Mouse (Mus musculus) kidney, adult 18-20 months (tissue): ENCODE measurements around the gene Gm20662.

Experiments
- DNase-seq: peaks from one replicate; pipeline ENCODE4 v3.0.0; 2021

Gene Gm20662

GRCm38 (mm10) chr9:107996049-107996448, at the start of gene Gm20662:
Gm20662 (plus strand) TSS chr9:107996349.
- DNase-seq, result no peak

- DNase-seq, result no peak
These were observed 48.6 kb upstream of the Gm20662 start for GRCm38 (mm10) chr9:107947241-107948194.

- DNase-seq, result no peak
These were observed 46.8 kb upstream of the Gm20662 start for GRCm38 (mm10) chr9:107949184-107949921.

DNA sequence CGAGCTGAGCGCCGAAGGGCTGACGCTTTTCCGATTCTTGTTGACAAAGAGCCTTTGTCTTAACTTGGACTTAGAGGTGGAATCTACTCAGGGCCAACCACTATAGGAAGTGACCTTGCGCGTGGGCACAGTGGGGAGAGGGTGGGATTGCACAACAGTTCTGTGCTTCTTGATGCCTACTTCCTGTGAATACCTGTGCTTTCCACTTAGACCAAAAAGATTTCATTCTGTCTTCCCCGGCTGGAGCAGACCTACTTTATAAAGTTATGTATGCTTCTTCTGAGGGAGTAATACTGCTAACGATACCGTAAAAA, 46.3 kb upstream of the Gm20662 start, which contains the start of gene Traip:
Gene Traip (plus strand): TSS at position 215 of the 314 bp plus-strand sequence.
- DNase-seq, result no peak

DNA sequence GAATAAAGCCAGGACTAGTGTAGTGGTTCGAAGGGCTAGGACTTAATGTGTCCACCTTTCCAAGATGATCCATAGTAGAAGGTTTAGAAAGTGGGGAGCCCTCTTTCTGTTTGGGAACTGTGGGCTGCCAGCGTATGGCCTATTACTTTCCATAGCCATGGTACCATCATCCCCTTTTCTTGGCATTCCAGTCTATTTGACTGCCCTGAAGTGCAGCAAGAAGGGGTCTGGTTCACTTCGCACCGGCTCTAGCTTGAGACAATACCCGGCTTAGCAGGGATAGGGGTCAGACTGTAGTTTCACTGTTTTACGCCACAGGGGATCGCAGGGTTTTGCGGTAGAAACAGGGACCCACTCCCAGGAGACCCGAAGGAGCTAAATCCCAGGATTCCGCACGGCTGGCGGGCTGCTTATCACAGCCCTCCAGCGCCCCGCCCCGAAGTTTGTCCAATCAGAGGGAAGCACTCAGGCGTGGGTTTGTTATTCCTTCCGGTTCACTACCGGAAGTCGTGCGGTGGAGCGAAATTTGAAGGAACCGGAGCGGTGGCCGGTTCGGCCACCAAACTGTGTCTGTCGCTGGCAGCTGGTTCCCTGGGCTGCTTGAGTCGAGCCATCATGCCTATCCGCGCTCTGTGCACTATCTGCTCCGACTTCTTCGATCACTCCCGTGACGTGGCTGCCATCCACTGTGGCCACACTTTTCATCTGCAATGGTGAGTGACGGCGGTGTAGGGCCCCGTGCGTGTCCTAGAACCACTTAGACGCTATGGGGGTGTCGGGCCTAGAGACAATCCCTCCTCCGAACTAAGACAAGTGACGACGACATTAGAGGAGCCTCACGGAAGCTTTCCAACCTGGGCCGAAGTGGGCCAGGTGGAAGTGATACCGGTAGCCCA, 45.4 kb upstream of the Gm20662 start:
- DNase-seq, result peak; percentile 92

- DNase-seq, result no peak
These were observed 40.4 kb upstream of the Gm20662 start for GRCm38 (mm10) chr9:107955613-107956289.

DNA sequence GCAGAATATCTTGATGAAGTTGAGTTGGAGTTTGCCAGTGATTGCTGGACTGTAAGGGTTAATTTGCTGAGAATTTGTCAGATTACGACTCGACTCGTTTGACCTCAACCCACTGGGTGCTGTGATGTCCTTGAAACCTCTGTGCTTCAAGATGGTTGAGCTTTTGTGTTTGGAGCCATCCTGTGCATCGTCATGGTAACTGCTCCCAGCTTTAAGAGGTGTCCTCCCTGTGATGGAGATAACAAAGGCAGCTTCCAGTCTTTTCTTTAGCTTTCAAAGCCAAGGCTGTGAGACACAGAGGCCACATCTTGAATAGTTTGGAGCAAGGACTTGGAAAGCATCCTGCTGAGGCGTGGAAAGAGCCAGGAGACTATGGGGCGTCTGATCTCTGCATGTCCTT, 39.0 kb upstream of the Gm20662 start:
- no peak for DNase-seq

GRCm38 (mm10) chr9:107959896-107960295, 36.3 kb upstream of the Gm20662 start:
- DNase-seq, result no peak

DNA sequence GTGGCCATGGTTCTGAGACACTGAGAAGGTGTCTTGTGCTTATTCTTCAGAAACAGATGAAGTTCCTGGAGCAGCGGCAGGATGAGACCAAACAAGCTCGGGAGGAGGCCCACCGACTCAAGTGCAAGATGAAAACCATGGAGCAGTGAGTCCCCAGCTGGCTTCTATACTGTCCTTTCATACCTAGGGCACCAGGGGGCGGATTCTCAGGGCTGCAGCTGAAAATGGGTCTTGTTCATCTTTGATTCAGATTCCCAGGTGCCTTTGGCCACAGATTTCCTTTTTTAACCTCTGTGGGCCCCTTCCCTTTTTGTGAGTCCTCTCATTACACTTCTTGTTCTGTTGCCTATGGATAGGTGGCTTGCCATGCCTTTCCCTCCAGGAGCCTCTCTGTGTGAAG, 35.2 kb upstream of the Gm20662 start:
- no peak for DNase-seq

DNA sequence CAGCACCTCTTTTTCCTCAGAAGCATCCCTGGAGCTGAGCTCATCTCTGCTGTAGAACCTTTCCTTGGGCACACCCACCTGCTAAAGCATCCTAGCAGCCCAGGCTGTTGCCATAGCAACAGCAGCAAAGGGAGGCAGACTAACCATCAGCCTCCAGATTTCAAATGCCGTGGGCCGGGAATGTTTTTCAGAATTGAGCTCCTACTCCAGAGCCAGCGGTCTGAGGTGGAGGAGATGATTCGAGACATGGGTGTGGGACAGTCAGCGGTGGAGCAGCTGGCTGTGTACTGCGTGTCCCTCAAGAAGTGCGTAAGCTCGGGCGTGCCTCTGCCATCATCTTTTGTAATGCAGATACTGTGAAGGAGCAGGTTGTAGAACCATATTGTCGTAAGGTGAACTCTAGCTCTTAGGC, 34.8 kb upstream of the Gm20662 start:
- no peak for DNase-seq

DNA sequence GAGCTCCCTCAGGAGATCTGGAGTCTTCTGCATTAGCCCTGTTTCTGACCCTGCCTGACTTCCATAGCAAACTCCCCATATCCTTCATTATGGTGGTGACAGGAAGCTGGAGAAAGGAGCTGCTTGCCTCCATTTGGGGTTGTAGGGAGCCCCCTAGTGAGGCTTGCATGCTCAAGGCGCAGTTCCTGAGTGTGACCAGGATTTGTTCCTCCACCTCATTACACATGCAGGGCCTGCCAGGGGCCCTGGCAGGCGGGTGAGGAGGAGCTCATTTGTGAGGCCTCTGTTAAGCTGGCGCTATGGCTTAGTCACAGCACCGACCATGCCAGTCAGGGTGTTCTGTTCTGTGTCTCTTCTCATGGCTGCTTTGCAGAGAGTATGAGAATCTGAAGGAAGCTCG, 34.3 kb upstream of the Gm20662 start:
- no peak for DNase-seq

DNA sequence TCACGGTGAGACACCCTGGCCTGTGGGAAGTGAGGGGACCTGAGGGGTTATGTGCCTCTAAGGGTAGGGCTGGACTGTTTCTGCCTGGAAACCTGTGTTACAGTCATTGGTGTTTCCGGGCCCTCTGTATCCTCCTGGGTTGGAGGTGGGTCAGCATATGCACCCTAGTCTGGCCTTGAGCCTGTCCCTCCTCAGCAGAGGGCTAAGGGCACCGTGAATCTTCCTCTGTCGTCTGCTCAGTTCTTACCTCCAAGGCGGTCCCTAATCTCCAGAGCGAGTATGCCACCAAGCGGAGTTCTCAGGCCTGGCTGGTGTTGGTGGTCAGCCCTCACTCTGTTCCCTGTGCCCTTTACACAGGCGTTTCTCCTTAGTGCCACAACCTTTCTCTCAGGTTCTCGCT, 33.2 kb upstream of the Gm20662 start:
- DNase-seq, result no peak

- DNase-seq, result peak; percentile 78
These were observed 32.4 kb upstream of the Gm20662 start for GRCm38 (mm10) chr9:107963700-107964099.

GRCm38 (mm10) chr9:107964681-107965080, 31.5 kb upstream of the Gm20662 start:
- DNase-seq, result no peak

DNA sequence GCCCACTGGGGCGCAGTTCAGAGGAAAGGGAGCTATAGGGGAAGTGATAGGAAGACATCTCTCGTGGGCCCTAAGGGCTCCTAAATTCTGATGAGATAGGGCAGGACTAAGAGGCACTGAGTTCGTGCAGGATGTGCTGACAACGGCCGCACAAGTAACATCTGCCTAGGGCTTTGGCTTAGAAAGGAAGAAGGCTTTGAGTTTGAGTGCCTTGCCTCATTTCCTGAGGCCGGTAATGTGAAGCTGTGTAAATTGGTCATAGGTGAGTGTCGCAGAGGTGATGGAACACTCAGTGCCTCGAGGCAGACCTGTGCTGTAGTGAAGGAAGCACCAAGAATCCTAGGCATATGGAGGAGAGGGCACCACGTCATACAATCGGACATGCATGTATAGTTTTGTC, 29.5 kb upstream of the Gm20662 start:
- no peak for DNase-seq

- DNase-seq, result no peak
These were observed 28.7 kb upstream of the Gm20662 start for GRCm38 (mm10) chr9:107967437-107967836.

- DNase-seq, result no peak
These were observed 27.6 kb upstream of the Gm20662 start for GRCm38 (mm10) chr9:107968531-107968930.

DNA sequence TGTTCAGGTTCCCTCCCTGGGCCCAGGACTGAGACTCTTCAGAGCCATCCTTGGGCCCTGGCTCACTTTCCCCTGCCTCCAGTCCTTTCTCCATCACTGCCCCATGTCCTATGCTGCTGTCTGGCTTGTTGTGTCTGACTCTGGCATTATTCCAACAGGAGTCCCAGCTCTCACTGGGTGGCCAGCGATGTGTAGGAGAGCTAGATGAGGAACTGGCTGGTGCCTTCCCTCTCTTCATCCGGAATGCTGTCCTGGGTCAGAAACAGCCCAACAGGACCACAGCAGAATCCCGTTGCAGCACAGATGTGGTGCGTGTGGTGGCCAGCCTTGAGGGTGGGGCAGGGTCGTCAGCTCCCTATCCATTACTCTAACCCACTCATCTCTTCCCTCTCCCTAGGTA, 25.8 kb upstream of the Gm20662 start:
- DNase-seq, result no peak

GRCm38 (mm10) chr9:107971690-107972541, 24.2 kb upstream of the Gm20662 start:
- DNase-seq, result peak; percentile 16

GRCm38 (mm10) chr9:107974491-107975171, 21.5 kb upstream of the Gm20662 start:
- no peak for DNase-seq
